Mouse (Mus musculus) limb, embryonic 12.5 days (tissue): ENCODE measurements around the gene Dync1i2. TPM values are rescaled to one million over a fixed set of nuclear protein-coding genes. Genes with fewer than 3 reads are reported as not detected.
A peak's percentile ranks its signal among the peaks of the same experiment; 100 is the strongest.

Experiments
- ATAC-seq: fragments of 200-750 bp; cut with Nextera tagmentation; 2 replicates; pipeline ENCODE4 v1.8.0; 2017; ENCODE audit warnings: low read depth, moderate TSS enrichment; ENCODE audit not compliant: insufficient number of reproducible peaks, insufficient read depth, low FRiP score, low TSS enrichment
- H3K27ac ChIP-seq: fragments of 300-500 bp; sonication (generic); 2 replicates; pipeline ENCODE4 v1.5.1; 2016; ENCODE audit warnings: mild to moderate bottlenecking, moderate library complexity
- H3K27me3 ChIP-seq: fragments of 300-500 bp; sonication (generic); 2 replicates; pipeline ENCODE4 v1.6.1; 2016; ENCODE audit warnings: mild to moderate bottlenecking, moderate library complexity
- H3K36me3 ChIP-seq: fragments of 300-500 bp; sonication (generic); 2 replicates; pipeline ENCODE4 v1.6.1; 2016; ENCODE audit warnings: mild to moderate bottlenecking, moderate library complexity
- H3K4me1 ChIP-seq: fragments of 300-500 bp; sonication (generic); replicated peaks from 2 replicates; pipeline ENCODE4 v1.6.1; 2016
- H3K4me2 ChIP-seq: fragments of 300-500 bp; sonication (generic); 2 replicates; pipeline ENCODE4 v1.6.1; 2016; ENCODE audit warnings: mild to moderate bottlenecking, moderate library complexity
- H3K4me3 ChIP-seq: fragments of 300-500 bp; sonication (generic); replicated peaks from 2 replicates; pipeline ENCODE4 v1.5.1; 2016; ENCODE audit warnings: mild to moderate bottlenecking
- H3K9ac ChIP-seq: fragments of 300-500 bp; sonication (generic); replicated peaks from 2 replicates; pipeline ENCODE4 v1.6.1; 2016; ENCODE audit warnings: mild to moderate bottlenecking, moderate library complexity
- H3K9me3 ChIP-seq: fragments of 300-500 bp; sonication (generic); 2 replicates; pipeline ENCODE4 v1.6.1; 2016; ENCODE audit warnings: mild to moderate bottlenecking, moderate library complexity
- WGBS: fragments of 180-500 bp; shearing (Covaris S2); methylation state at CpG from one replicate; pipeline ENCODE4 v1.1.7; 2016; 5-methylcytosine and 5-hydroxymethylcytosine counted together
- polyA plus RNA-seq: library from polyadenylated mRNA; unstranded; fragments of >200 nt; fragmentation: Nextera tagmentation; extraction: Ambion mirVana; gene quantifications from 2 replicates; pipeline ENCODE4 v1.2.1, GENCODE M21; 2016

The Dync1i2 gene
- polyA plus RNA-seq, 1 experiment from 2014 or later, result 107 TPM

- Histone ChIP-seq H3K9ac (no peak overlapping the region), H3K27me3 (no peaks in the 10 kb centered on the region), H3K4me2 (no peak overlapping the region), H3K4me3 (no peak overlapping the region), H3K27ac (no peak overlapping the region), H3K9me3 (no peaks in the 10 kb centered on the region), H3K36me3 (peaks cover under 1% of the 10 kb centered on the region; the same call in 1 of the 2 replicates), H3K4me1 (peaks cover 16% of the 10 kb centered on the region)
- ATAC-seq, result no peak
- 78% methylated on average over 5 of the region's 5 CpGs for WGBS
Observed at GRCm38 (mm10) chr2:71209041-71209755, 2.3 kb upstream of the Dync1i2 start.

GRCm38 (mm10) chr2:71211096-71211495 is 410 bp upstream of the Dync1i2 start:
- H3K4me2 ChIP-seq, result no peak overlapping the region
- no peak overlapping the region for H3K9ac ChIP-seq
- peaks cover 9% of the 10 kb centered on the region for H3K4me1 ChIP-seq
- peak overlapping the region; percentile 97 for H3K4me3 ChIP-seq
- H3K27me3 ChIP-seq, result no peaks in the 10 kb centered on the region
- peak; percentile 17; the same call in 1 of the 2 replicates for ATAC-seq
- H3K36me3 ChIP-seq, result peaks cover 15% of the 10 kb centered on the region
- H3K27ac ChIP-seq, result no peak overlapping the region
- WGBS, result 89% methylated on average over 2 of the region's 2 CpGs
- H3K9me3 ChIP-seq, result no peaks in the 10 kb centered on the region

DNA sequence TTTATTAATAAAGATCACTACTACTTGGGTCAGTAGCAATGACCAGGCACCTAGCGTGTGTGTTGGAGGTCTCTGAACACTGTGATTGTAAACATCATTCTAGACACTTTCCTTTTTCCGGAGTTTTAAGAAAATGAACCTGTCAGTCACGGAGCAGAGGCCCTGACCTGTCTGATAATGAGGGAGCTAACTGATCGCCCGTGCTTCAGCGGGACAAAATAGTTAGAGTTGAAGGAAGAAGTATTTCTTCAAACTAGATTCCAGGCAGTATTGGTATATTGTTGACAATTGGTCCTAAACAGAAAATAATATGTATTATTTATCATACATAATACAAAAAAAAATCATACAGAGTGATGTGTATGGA is 837 bp downstream of the Dync1i2 start:
- H3K4me2 ChIP-seq, result peak overlapping the region; percentile 70
- WGBS, result 4% methylated on average over 6 of the region's 6 CpGs
- H3K4me3 ChIP-seq, result peak overlapping the region; percentile 97
- no peaks in the 10 kb centered on the region for H3K9me3 ChIP-seq
- peak overlapping the region; percentile 93 for H3K9ac ChIP-seq
- H3K4me1 ChIP-seq, result peaks cover 11% of the 10 kb centered on the region
- peak overlapping the region; percentile 81 for H3K27ac ChIP-seq
- no peak for ATAC-seq
- H3K27me3 ChIP-seq, result no peaks in the 10 kb centered on the region
- H3K36me3 ChIP-seq, result peaks cover 25% of the 10 kb centered on the region

GRCm38 (mm10) chr2:71221020-71221419 is 9.5 kb downstream of the Dync1i2 start:
- Histone ChIP-seq H3K9ac (no peak overlapping the region), H3K9me3 (no peaks in the 10 kb centered on the region), H3K27ac (no peak overlapping the region), H3K4me2 (no peak overlapping the region), H3K36me3 (peaks cover 83% of the 10 kb centered on the region), H3K4me1 (0 out of 2 replicates have a peak, but pooled peaks cover 2% of the 10 kb centered on the region), H3K27me3 (no peaks in the 10 kb centered on the region), H3K4me3 (no peak overlapping the region)
- ATAC-seq, result no peak
- 83% methylated on average over 1 of the region's 1 CpGs for whole genome bisulfite sequencing

GRCm38 (mm10) chr2:71227398-71227797 is 15.9 kb downstream of the Dync1i2 start:
- Histone ChIP-seq H3K36me3 (peaks cover 52% of the 10 kb centered on the region), H3K4me2 (no peak overlapping the region), H3K27ac (no peak overlapping the region), H3K4me1 (no peaks in the 10 kb centered on the region), H3K9me3 (no peaks in the 10 kb centered on the region), H3K9ac (no peak overlapping the region), H3K27me3 (no peaks in the 10 kb centered on the region), H3K4me3 (no peak overlapping the region)
- 70% methylated on average over 1 of the region's 1 CpGs for WGBS
- ATAC-seq, result no peak

GRCm38 (mm10) chr2:71229603-71230002 is 18.1 kb downstream of the Dync1i2 start:
- WGBS, result 94% methylated on average over 1 of the region's 1 CpGs
- Histone ChIP-seq H3K4me3 (no peak overlapping the region), H3K9me3 (no peaks in the 10 kb centered on the region), H3K9ac (no peak overlapping the region), H3K36me3 (peaks cover 38% of the 10 kb centered on the region), H3K4me1 (no peaks in the 10 kb centered on the region), H3K27ac (no peak overlapping the region), H3K4me2 (no peak overlapping the region), H3K27me3 (no peaks in the 10 kb centered on the region)
- no peak for ATAC-seq

GRCm38 (mm10) chr2:71231951-71232350 is 20.4 kb downstream of the Dync1i2 start:
- no peak for ATAC-seq
- Histone ChIP-seq H3K27me3 (no peaks in the 10 kb centered on the region), H3K4me3 (no peak overlapping the region), H3K9ac (no peak overlapping the region), H3K9me3 (no peaks in the 10 kb centered on the region), H3K4me1 (no peaks in the 10 kb centered on the region), H3K36me3 (peaks cover 43% of the 10 kb centered on the region), H3K27ac (no peak overlapping the region), H3K4me2 (no peak overlapping the region)
- WGBS, result 86% methylated on average over 5 of the region's 5 CpGs

DNA sequence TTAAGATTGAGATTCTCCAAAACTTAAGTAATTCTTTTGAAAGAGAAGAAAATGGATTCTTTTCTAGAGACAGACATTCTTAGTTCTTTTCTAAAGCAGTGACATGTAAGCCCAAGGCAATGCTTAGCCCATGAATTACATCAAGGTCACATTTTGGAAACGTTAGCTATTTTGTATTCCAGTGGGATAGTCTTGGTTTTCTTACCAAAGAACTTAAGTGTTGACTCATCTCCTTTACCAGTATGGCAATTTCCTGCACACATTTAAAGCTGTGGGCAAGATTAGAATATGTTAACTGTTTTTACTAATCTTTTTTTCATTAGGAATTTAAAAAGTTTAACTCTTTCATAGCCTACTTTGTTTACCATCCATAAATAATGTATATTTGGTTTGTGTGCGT is 21.5 kb downstream of the Dync1i2 start:
- H3K27ac ChIP-seq, result no peak overlapping the region
- H3K27me3 ChIP-seq, result no peaks in the 10 kb centered on the region
- H3K9me3 ChIP-seq, result no peaks in the 10 kb centered on the region
- H3K4me2 ChIP-seq, result no peak overlapping the region
- H3K36me3 ChIP-seq, result peaks cover 48% of the 10 kb centered on the region
- no peak overlapping the region for H3K4me3 ChIP-seq
- no peak overlapping the region for H3K9ac ChIP-seq
- ATAC-seq, result no peak
- 90% methylated on average over 2 of the region's 2 CpGs for WGBS
- H3K4me1 ChIP-seq, result no peaks in the 10 kb centered on the region

DNA sequence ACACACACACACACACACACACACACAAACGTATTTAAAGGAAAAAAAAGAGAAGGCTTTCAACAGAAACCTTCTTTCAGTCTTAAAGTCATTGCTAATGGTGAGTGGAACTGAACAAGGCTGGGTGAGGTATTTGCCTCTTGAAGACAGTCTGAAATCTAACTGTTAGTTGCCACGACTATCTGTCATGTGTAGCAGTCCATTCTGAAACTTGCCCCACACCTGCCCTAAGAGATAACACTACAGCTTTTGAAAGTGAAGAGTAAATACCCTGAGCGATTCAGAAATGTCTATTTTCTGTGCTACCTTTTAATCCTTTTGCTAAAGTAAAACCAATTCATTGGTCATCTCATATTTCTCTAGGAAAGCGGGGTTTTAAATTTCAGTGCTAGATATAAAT is 23.9 kb downstream of the Dync1i2 start:
- 90% methylated on average over 4 of the region's 4 CpGs for WGBS
- H3K9ac ChIP-seq, result no peak overlapping the region

GRCm38 (mm10) chr2:71236009-71236408 is 24.5 kb downstream of the Dync1i2 start:
- Histone ChIP-seq H3K4me3 (no peak overlapping the region), H3K27ac (no peak overlapping the region), H3K4me1 (no peaks in the 10 kb centered on the region), H3K36me3 (peaks cover 51% of the 10 kb centered on the region), H3K9me3 (no peaks in the 10 kb centered on the region), H3K27me3 (no peaks in the 10 kb centered on the region), H3K4me2 (no peak overlapping the region), H3K9ac (no peak overlapping the region)
- 94% methylated on average over 6 of the region's 6 CpGs for WGBS
- no peak for ATAC-seq

More for the DNA sequence above, 23.9 kb downstream of the Dync1i2 start:
- no peak for ATAC-seq
- no peaks in the 10 kb centered on the region for H3K9me3 ChIP-seq
- H3K4me3 ChIP-seq, result no peak overlapping the region
- peaks cover 47% of the 10 kb centered on the region for H3K36me3 ChIP-seq
- no peaks in the 10 kb centered on the region for H3K27me3 ChIP-seq
- no peak overlapping the region for H3K27ac ChIP-seq
- no peaks in the 10 kb centered on the region for H3K4me1 ChIP-seq
- no peak overlapping the region for H3K4me2 ChIP-seq

DNA sequence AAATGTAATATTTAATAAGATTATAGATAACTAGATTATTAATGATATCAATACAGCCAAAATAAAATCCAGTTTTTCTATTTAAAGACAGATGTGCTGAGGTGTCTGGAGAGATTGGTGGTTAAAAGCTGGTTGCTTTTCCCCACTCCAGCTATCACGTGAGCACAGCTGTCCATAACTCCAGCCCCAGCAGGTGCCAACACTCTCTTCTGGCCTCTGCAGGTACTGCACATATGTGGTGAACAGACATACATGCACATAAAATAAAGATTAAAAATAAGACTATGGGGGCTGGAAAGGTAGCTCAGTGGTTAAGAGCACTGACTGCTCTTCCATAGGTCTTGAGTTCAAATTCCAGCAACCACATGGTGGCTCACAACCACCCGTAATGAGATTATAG is 30.0 kb downstream of the Dync1i2 start:
- Histone ChIP-seq H3K4me2 (no peak overlapping the region), H3K4me1 (no peaks in the 10 kb centered on the region), H3K27me3 (no peaks in the 10 kb centered on the region), H3K27ac (no peak overlapping the region), H3K4me3 (no peak overlapping the region), H3K9me3 (no peaks in the 10 kb centered on the region), H3K36me3 (peaks cover 51% of the 10 kb centered on the region), H3K9ac (no peak overlapping the region)
- 89% methylated on average over 2 of the region's 2 CpGs for WGBS
- ATAC-seq, result no peak

- H3K36me3 ChIP-seq, result peaks cover 51% of the 10 kb centered on the region
Observed at GRCm38 (mm10) chr2:71242180-71242579, 30.7 kb downstream of the Dync1i2 start.

More at GRCm38 (mm10) chr2:71242180-71242579, 30.7 kb downstream of the Dync1i2 start:
- Histone ChIP-seq H3K9me3 (no peaks in the 10 kb centered on the region), H3K27me3 (no peaks in the 10 kb centered on the region), H3K4me1 (no peaks in the 10 kb centered on the region), H3K4me2 (no peak overlapping the region), H3K4me3 (no peak overlapping the region), H3K27ac (no peak overlapping the region), H3K9ac (no peak overlapping the region)
- 89% methylated on average over 3 of the region's 3 CpGs for WGBS
- no peak for ATAC-seq
